Mouse (Mus musculus) left cerebral cortex, postnatal 25 days (tissue): ENCODE results near the gene Cpa5. TPM values are rescaled to one million over a fixed set of nuclear protein-coding genes. Genes with fewer than 3 reads are reported as not detected.

Experiments
- DNase-seq, 2 experiments: peaks; one replicate each; pipeline ENCODE4 v3.0.0; 2022; ENCODE audit warnings: low spot score in 2 of 2, mixed read lengths in 1 of 2
- intact Hi-C: fragments of 180-260 bp; cut with DNase I; formaldehyde crosslinking; loops from one replicate; pipeline ENCODE4 v1.15.1; 2025
- total RNA-seq, 2 experiments: library from RNA; stranded (reverse); gene quantifications; 2 replicates each; pipeline ENCODE4 v1.2.3; 2021

Cpa5 gene
- total RNA-seq = not detected

GRCm38 (mm10) chr6:30610710-30611109, at the start of gene Cpa5:
Gene Cpa5 (plus strand): TSS chr6:30611010.
- intact Hi-C loops = no loop called here
- no peak for DNase-seq

DNA sequence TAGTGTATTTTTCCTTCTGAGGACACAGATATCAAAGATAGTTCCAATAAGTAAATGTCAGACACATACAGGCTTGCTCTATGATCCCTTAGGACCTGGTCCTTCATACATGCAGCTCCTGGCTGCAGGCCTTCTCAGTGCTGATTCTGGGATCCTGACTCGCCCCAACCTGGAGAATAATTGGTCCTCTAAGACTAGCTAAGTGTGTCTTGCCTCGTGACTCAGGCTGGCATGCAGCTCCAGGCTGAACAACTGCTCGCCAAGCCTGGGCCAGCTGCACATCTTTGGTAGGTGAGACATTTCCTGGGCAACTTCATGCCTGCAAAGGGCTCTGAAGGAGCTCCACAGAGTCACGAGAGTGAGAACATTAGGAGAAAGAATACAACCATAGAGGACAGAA, 48.7 kb upstream of the Cpa5 start:
- DNase-seq = no peak
- intact Hi-C loops = no loop called here

GRCm38 (mm10) chr6:30563575-30563974, 47.2 kb upstream of the Cpa5 start:
- intact Hi-C loops = no loop called here
- no peak for DNase-seq

GRCm38 (mm10) chr6:30564051-30564450, 46.8 kb upstream of the Cpa5 start:
- intact Hi-C loops = no loop called here
- no peak for DNase-seq

DNA sequence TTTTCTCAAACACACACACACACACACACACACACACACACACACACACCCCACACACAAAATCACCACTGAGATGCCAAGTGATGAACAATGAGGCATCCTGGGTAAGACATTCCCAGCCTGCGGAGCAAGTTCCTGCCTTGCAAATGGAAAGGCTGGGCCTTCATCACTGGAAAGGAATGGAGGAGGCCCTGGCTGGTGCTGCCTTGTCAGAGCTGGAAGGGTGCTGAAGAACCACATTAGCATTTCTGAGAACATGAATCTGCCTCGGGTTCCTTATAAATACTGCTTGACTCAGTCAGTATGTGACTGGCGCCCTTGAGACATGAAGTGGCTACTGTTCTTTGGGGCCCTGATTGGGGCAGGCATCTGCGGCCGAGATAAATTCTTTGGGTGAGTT, 42.7 kb upstream of the Cpa5 start, which contains the start of gene Cpa4:
Gene Cpa4, plus strand, starts transcription at position 301 of the 400 bp plus-strand sequence.
- DNase-seq = no peak
- intact Hi-C loops = no loop called here

- intact Hi-C loops = no loop called here
- peak; percentile 68 to 79 for DNase-seq
Observed at GRCm38 (mm10) chr6:30569331-30569730, 41.5 kb upstream of the Cpa5 start.

GRCm38 (mm10) chr6:30570012-30570411, 40.8 kb upstream of the Cpa5 start:
- DNase-seq = peak in 1 of 2 experiments; percentile 80
- intact Hi-C loops = no loop called here

- DNase-seq = peak; percentile 83 to 94
- intact Hi-C loops = no loop called here
Observed at GRCm38 (mm10) chr6:30572456-30573311, 38.1 kb upstream of the Cpa5 start.

- intact Hi-C loops = no loop called here
- DNase-seq = no peak
Observed at GRCm38 (mm10) chr6:30573380-30573779, 37.4 kb upstream of the Cpa5 start.

DNA sequence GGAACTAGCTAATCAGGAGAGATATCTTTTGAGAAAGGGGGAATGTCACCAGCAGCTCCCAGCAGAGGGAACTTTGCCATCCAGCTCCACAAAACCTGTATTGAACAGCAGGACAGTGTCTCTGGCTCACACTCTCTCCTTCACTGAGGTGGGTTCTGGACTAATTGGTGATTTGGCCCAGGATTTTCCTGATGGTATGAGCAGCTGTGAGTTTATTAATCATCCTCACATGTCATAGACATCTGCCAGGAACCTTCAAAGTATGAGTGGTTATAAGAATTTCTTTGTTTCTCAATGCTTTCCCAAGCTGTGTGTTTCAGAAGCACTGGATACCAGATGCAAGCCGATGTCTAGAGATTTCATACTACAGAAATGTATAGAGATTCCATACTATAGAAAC, 35.9 kb upstream of the Cpa5 start:
- no peak for DNase-seq

GRCm38 (mm10) chr6:30576477-30577203, 34.2 kb upstream of the Cpa5 start:
- DNase-seq = no peak
- intact Hi-C loops = no loop called here

More for the DNA sequence above, 35.9 kb upstream of the Cpa5 start:
- intact Hi-C loops = no loop called here

GRCm38 (mm10) chr6:30579961-30580840, 30.6 kb upstream of the Cpa5 start:
- DNase-seq = peak in 1 of 2 experiments; percentile 69

DNA sequence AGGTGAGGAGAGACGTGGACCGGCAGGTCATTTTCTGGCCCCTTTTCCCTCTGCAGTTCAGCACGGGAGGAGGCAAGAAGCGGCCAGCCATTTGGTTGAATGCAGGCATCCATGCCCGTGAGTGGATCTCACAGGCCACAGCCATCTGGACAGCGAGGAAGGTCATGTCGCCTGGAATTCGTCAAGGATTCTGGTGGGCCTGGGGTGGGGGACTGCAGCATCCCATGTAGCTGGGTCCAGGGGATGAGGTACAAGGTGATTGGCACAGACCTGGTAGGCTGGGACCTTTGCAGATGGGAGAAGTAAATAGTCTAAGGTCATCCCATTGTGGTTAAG, 30.0 kb upstream of the Cpa5 start:
- DNase-seq = no peak
- intact Hi-C loops = no loop called here

More at GRCm38 (mm10) chr6:30579961-30580840, 30.6 kb upstream of the Cpa5 start:
- intact Hi-C loops = no loop called here

DNA sequence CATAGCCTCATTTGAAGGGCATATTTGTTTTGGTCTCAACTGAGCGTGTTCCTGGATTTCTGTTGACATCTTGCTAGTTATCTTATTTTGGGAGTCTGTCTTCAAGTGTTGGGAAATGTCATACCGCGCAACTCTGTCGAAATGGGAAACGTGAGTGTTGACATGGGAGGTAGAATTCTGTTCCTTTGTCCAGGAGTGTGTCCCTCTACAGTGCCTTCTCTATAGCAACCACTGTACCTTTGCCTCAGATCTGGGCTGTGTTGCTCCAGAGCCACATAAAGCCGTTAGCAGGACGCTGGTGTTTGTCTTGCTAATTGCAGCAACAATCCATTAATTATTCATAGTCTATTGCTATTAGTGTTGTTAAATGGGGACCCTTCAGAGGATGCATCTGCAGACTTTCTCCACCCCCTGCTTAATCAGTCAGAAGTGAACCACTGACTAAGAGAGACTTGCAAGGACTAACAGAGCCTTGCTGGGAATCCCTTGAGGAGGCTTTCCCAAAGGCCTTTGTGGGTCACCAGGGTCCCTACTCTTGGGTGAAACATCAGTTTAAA, 23.8 kb upstream of the Cpa5 start:
- intact Hi-C loops = no loop called here
- DNase-seq = no peak

DNA sequence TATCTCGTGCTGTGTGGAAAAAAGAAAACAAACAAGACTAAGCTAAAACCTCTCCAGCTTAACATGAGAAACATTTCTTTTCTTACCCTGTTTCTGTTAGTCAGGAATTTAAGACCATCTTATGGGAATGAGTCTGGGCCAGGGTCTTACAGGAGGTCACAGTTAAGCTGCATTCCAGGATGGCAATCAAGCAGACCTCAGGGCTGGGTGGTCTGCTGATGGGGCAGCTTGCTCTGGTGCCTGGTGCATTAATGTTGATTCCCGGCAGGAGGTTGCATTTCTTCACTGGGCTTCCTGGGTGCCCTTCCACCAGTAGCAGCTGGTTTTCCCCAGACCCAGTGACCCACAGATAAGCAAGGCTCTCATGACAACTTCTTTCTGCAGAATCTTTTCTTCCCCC, 21.0 kb upstream of the Cpa5 start:
- intact Hi-C loops = no loop called here
- DNase-seq = no peak

DNA sequence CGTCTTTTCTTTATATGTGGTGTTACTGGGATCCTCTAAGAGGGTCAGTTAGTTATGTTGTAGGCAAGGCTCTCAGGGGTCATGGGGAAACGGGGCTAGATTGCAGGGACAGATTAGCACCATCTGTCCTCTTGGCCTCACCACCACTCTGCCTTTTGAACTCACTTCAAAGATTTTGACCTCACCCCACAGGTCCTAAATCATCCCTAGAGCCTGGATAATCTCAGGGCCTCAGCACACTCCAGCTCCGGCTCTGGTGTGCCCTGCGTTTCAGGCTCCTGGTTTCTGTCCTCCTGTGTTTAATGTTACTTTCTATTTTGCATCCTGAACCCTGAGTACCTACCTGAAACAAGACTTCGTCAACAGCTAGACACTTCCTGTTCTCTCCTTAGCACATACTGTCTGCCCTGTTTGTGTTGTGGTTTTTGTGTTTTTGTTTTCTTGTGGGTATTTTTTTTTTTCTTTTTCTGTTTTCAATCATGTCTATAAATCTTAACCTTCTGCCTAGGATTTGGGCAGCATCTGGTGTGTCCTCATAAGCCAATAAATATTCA, 18.9 kb upstream of the Cpa5 start:
- intact Hi-C loops = no loop called here
- DNase-seq = no peak

DNA sequence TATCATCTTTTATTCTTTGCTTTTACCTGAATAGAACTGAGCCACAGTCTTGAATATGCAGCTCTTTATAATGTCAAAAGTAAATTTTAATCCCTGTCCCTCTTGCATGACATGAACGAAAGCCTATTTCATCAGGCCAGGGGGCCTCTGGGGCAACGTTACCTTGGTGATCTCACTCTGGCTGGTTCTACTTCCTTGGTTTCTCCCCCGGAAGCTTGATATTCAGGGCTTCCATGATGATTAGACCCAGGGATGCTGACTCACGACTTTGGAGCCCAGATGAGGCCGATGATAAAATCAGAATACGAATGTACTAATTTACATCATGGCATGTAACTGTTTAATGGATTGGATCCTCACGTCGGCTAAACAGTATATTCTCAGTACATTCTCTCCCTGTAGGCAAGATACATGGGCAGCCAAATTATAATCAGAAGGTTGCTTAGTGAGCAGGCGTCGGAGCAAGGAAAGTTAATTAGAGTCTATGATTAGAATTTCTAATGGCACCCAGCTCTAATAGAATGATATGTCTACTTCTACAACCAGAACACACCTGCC, 18.3 kb upstream of the Cpa5 start:
- no peak for DNase-seq
- intact Hi-C loops = no loop called here

DNA sequence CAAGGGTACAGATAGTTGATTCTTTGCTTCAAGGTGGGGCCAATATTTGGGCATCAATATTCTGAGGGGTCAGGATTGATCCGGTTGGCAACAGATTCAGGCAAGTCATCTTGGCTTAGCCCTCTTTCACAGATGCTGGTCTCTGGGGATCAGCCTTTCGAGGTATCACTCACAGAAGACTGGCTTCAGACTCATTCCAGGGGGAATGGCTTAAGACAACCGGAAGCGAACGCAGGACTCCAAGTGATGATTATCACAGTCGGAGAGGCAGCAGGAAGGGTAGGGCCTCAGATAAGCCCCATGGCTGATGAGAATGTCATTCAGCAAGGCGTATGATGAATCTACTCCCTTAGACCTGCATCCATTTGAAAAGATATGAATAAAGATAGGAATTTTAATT, 16.4 kb upstream of the Cpa5 start:
- DNase-seq = no peak
- intact Hi-C loops = no loop called here

GRCm38 (mm10) chr6:30596230-30596898, 14.4 kb upstream of the Cpa5 start:
- intact Hi-C loops = no loop called here
- DNase-seq = no peak
